ENCODE assay signal across 9 mouse cellular contexts in genomic region chr5:134951053-134951884, GRCm38 (mm10). TPM values are rescaled to one million over a fixed set of nuclear protein-coding genes. Genes with fewer than 3 reads are reported as not detected.
DNase-seq lines count a peak whose midpoint lies in the region; ATAC-seq and TF ChIP-seq lines count a peak whose summit lies in the region.
"Had no signal": no experiment of that assay in that cellular context is flagged by ENCODE, and none has a peak within 500 bp of the region (broad histone marks: within the 10 kb centered on the region; RNA-seq: fewer than 3 reads in every experiment).

No protein-coding gene starts in this region.

- no peaks in the 10 kb centered on the region for H3K79me2 ChIP-seq in CH12.LX (replicated peaks; ENCODE audit: control insufficient read depth, extremely low read depth, insufficient read depth, poor library complexity, severe bottlenecking)

- no peak overlapping the region for H3K4me3 ChIP-seq in CH12.LX (replicated peaks in 1 of 3; ENCODE audit: low read depth in 2 of 3, low read length in 2 of 3, poor library complexity in 1 of 3)
- no peak overlapping the region for H3K4me3 ChIP-seq in embryonic facial prominence, embryonic 12.5 days
- H3K4me3 ChIP-seq in hindbrain, postnatal 0 days (ENCODE audit: low read length): no peak overlapping the region
- H3K4me3 ChIP-seq in forebrain, embryonic 12.5 days (replicated peaks): no peak overlapping the region

- 29% methylated on average over 19 of the region's 19 CpGs for WGBS in embryonic facial prominence, embryonic 12.5 days
- WGBS in hindbrain, postnatal 0 days: 52% methylated on average over 19 of the region's 19 CpGs
- 56% methylated on average over 19 of the region's 19 CpGs for WGBS in forebrain, embryonic 12.5 days

- no peak for TF ChIP-seq EP300 in CH12.LX (IDR thresholded peaks at IDR 0.05; ENCODE audit: low read length)

- TF ChIP-seq POLR2A in CH12.LX (IDR thresholded peaks at IDR 0.05; ENCODE audit: low read depth, low read length): peak; percentile 24; the same call in 1 of the 2 replicates

- DNase-seq in CH12.LX (ENCODE audit: extremely low read depth): peak; percentile 39
- DNase-seq in kidney, postnatal 10 days: peak; percentile 51
- DNase-seq in lung, postnatal 14 days: peak; percentile 62
- no peak for DNase-seq in retina, embryonic 14.5 days (ENCODE audit: low spot score)
- DNase-seq in hindbrain, postnatal 0 days (ENCODE audit: low spot score): no peak
- DNase-seq in frontal cortex, postnatal 14 days (ENCODE audit: low spot score in 2 of 2): no peak

- no peak for TF ChIP-seq RAD21 in CH12.LX (IDR thresholded peaks at IDR 0.05; ENCODE audit: low read depth, low read length)

- peak overlapping the region; percentile 43 for H3K27ac ChIP-seq in CH12.LX (ENCODE audit: insufficient read depth, low read depth)
- 0 out of 2 replicates have a peak overlapping the region, but pooled peaks have one; percentile 42 for H3K27ac ChIP-seq in embryonic facial prominence, embryonic 12.5 days
- H3K27ac ChIP-seq in hindbrain, postnatal 0 days: no peak overlapping the region
- no peak overlapping the region for H3K27ac ChIP-seq in forebrain, embryonic 12.5 days

- H3K4me2 ChIP-seq in CH12.LX (ENCODE audit: insufficient read depth, low read depth, poor library complexity, severe bottlenecking): peak overlapping the region; percentile 58
- no peak overlapping the region for H3K4me2 ChIP-seq in embryonic facial prominence, embryonic 12.5 days (replicated peaks)
- no peak overlapping the region for H3K4me2 ChIP-seq in hindbrain, postnatal 0 days (ENCODE audit: low read depth, low read length)
- H3K4me2 ChIP-seq in forebrain, embryonic 12.5 days: no peak overlapping the region

- H3K27me3 ChIP-seq in CH12.LX (replicated peaks): peaks cover 2% of the 10 kb centered on the region
- H3K27me3 ChIP-seq in embryonic facial prominence, embryonic 12.5 days: peaks cover 29% of the 10 kb centered on the region
- no peaks in the 10 kb centered on the region for H3K27me3 ChIP-seq in hindbrain, postnatal 0 days (ENCODE audit: insufficient read depth, low read length)
- H3K27me3 ChIP-seq in forebrain, embryonic 12.5 days: peaks cover 26% of the 10 kb centered on the region

- H3K9me3 ChIP-seq in CH12.LX (replicated peaks; ENCODE audit: low read length): no peaks in the 10 kb centered on the region
- no peaks in the 10 kb centered on the region for H3K9me3 ChIP-seq in embryonic facial prominence, embryonic 12.5 days
- H3K9me3 ChIP-seq in hindbrain, postnatal 0 days (ENCODE audit: low read length): no peaks in the 10 kb centered on the region
- H3K9me3 ChIP-seq in forebrain, embryonic 12.5 days: no peaks in the 10 kb centered on the region

- 0 out of 2 replicates have a peak overlapping the region, but pooled peaks have one; percentile 8 for H3K9ac ChIP-seq in CH12.LX (ENCODE audit: insufficient read depth, low read depth)
- H3K9ac ChIP-seq in embryonic facial prominence, embryonic 12.5 days: no peak overlapping the region
- H3K9ac ChIP-seq in hindbrain, postnatal 0 days (replicated peaks; ENCODE audit: low read length): no peak overlapping the region
- H3K9ac ChIP-seq in forebrain, embryonic 12.5 days: no peak overlapping the region

- ATAC-seq in embryonic facial prominence, embryonic 12.5 days (ENCODE audit: insufficient number of reproducible peaks, insufficient read depth, low FRiP score, low TSS enrichment): no peak
- no peak for ATAC-seq in hindbrain, postnatal 0 days
- ATAC-seq in forebrain, embryonic 12.5 days (ENCODE audit: low FRiP score): no peak

- H3K36me3 ChIP-seq in CH12.LX (replicated peaks in 1 of 2; ENCODE audit: control insufficient read depth in 1 of 2, insufficient read depth in 1 of 2, low read length in 1 of 2): no peaks in the 10 kb centered on the region
- H3K36me3 ChIP-seq in embryonic facial prominence, embryonic 12.5 days: no peaks in the 10 kb centered on the region
- H3K36me3 ChIP-seq in hindbrain, postnatal 0 days (ENCODE audit: insufficient read depth, low read length): no peaks in the 10 kb centered on the region
- H3K36me3 ChIP-seq in forebrain, embryonic 12.5 days (replicated peaks): no peaks in the 10 kb centered on the region

- dilution Hi-C loops in CH12.LX (cut with MboI; ENCODE audit: extremely low pct_ligation_motif_present, extremely low pct_unique_long_range_greater_than_20kb, low sequenced_read_pairs): no loop called here

- H3K4me1 ChIP-seq in CH12.LX (ENCODE audit: control insufficient read depth in 1 of 2, insufficient read depth in 2 of 2): peaks cover 20 to 33% of the 10 kb centered on the region in 2 experiments
- H3K4me1 ChIP-seq in embryonic facial prominence, embryonic 12.5 days: peaks cover 13% of the 10 kb centered on the region
- no peaks in the 10 kb centered on the region for H3K4me1 ChIP-seq in hindbrain, postnatal 0 days (ENCODE audit: insufficient read depth, low read length)
- H3K4me1 ChIP-seq in forebrain, embryonic 12.5 days: peaks cover 7% of the 10 kb centered on the region

- no peak for TF ChIP-seq CTCF in CH12.LX (conservative IDR thresholded peaks at IDR 0.05 in 1 of 2, IDR thresholded peaks at IDR 0.05 in 1 of 2; ENCODE audit: low read depth in 2 of 2, low read length in 2 of 2)
- no peak for TF ChIP-seq CTCF in hindbrain, postnatal 0 days (IDR thresholded peaks at IDR 0.05; ENCODE audit: low read depth)

- in situ Hi-C loops in CH12.LX (cut with MboI; ENCODE audit: low pct_ligation_motif_present, low pct_unique_long_range_greater_than_20kb, low sequenced_read_pairs): no loop called here

TF ChIP-seq in CH12.LX, 34 proteins besides CTCF, POLR2A, EP300 and RAD21 (continues in another document):
- TF ChIP-seq ELF1 (IDR thresholded peaks at IDR 0.05; ENCODE audit: low read depth, low read length): peak; percentile 32; the same call in 1 of the 2 replicates
- TF ChIP-seq MEF2A (IDR thresholded peaks at IDR 0.05; ENCODE audit: borderline replicate concordance, low read depth, low read length): no peak
- no peak for TF ChIP-seq NRF1 (IDR thresholded peaks at IDR 0.05; ENCODE audit: low read depth, low read length)
- no peak for TF ChIP-seq CHD1 (IDR thresholded peaks at IDR 0.05; ENCODE audit: low read depth, low read length)
- TF ChIP-seq E2F4 (IDR thresholded peaks at IDR 0.05; ENCODE audit: insufficient replicate concordance, low read depth, low read length): no peak
- 0 out of 2 replicates have a peak, but pooled peaks have one; percentile 22 for TF ChIP-seq TBP (conservative IDR thresholded peaks at IDR 0.05; ENCODE audit: low read depth, low read length)
- no peak for TF ChIP-seq NELFE (IDR thresholded peaks at IDR 0.05; ENCODE audit: low read depth, low read length)
- no peak; the same call in 1 of the 2 replicates for TF ChIP-seq ETS1 (conservative IDR thresholded peaks at IDR 0.05; ENCODE audit: low read depth, low read length)
- no peak for TF ChIP-seq USF2 (conservative IDR thresholded peaks at IDR 0.05; ENCODE audit: low read depth, low read length)
- TF ChIP-seq ZKSCAN1 (IDR thresholded peaks at IDR 0.05; ENCODE audit: borderline replicate concordance, low read depth, low read length): peak; percentile 83
- TF ChIP-seq KAT2A (IDR thresholded peaks at IDR 0.05; ENCODE audit: insufficient replicate concordance, low read length): no peak
- 0 out of 2 replicates have a peak, but pooled peaks have one; percentile 13 for TF ChIP-seq SIN3A (IDR thresholded peaks at IDR 0.05; ENCODE audit: low read length)

RNA-seq across cellular contexts. Expression of gene Cldn4, which starts 4.5 kb away (rescaled TPM):
- total RNA-seq in CH12.LX (2012; rRNA removed): 0.08 TPM in 1 of 2 replicates, not detected in the other
- 0.16 and 0.51 TPM in 2 replicates for total RNA-seq in CH12.LX (2014; rRNA removed)
- polyA plus RNA-seq in CH12.LX (2012; ENCODE audit: insufficient read length, low read depth): 0.17 and 0.31 TPM in 2 replicates
- 11.8 and 14.6 TPM in 2 replicates for polyA plus RNA-seq in embryonic facial prominence, embryonic 12.5 days (2016; fragmentation: Nextera tagmentation; extraction: Ambion mirVana)
- not detected in 2 replicates for total RNA-seq in hindbrain, postnatal 0 days (2014; rRNA removed)
- not detected in 2 replicates for polyA plus RNA-seq in hindbrain, postnatal 0 days (2015; fragmentation: Nextera tagmentation; extraction: Ambion mirVana)
- 2.0 and 2.8 TPM in 2 replicates for polyA plus RNA-seq in forebrain, embryonic 12.5 days (2016; fragmentation: Nextera tagmentation; extraction: Ambion mirVana)

RNA-seq across cellular contexts. Expression of gene Mettl27, which starts 19.1 kb away (rescaled TPM):
- 1.7 and 1.9 TPM in 2 replicates for total RNA-seq in CH12.LX (2012; rRNA removed)
- 0.93 and 1.3 TPM in 2 replicates for total RNA-seq in CH12.LX (2014; rRNA removed)
- polyA plus RNA-seq in CH12.LX (2012; ENCODE audit: insufficient read length, low read depth): 0.30 and 0.73 TPM in 2 replicates
- 21.7 and 21.8 TPM in 2 replicates for polyA plus RNA-seq in embryonic facial prominence, embryonic 12.5 days (2016; fragmentation: Nextera tagmentation; extraction: Ambion mirVana)
- total RNA-seq in hindbrain, postnatal 0 days (2014; rRNA removed): 8.1 and 10.9 TPM in 2 replicates
- polyA plus RNA-seq in hindbrain, postnatal 0 days (2015; fragmentation: Nextera tagmentation; extraction: Ambion mirVana): 8.5 and 11.0 TPM in 2 replicates
- 7.7 and 8.8 TPM in 2 replicates for polyA plus RNA-seq in forebrain, embryonic 12.5 days (2016; fragmentation: Nextera tagmentation; extraction: Ambion mirVana)

RNA-seq across cellular contexts. Expression of gene Cldn3, which starts 34.7 kb away (rescaled TPM):
- total RNA-seq in CH12.LX (2012; rRNA removed) (not detected in 2 replicates), CH12.LX (2014; rRNA removed) (not detected in 2 replicates)
- not detected in 2 replicates for polyA plus RNA-seq in CH12.LX (2012; ENCODE audit: insufficient read length, low read depth)
- polyA plus RNA-seq in embryonic facial prominence, embryonic 12.5 days (2016; fragmentation: Nextera tagmentation; extraction: Ambion mirVana): 14.8 and 20.5 TPM in 2 replicates
- 3.6 and 10.5 TPM in 2 replicates for total RNA-seq in hindbrain, postnatal 0 days (2014; rRNA removed)
- polyA plus RNA-seq in hindbrain, postnatal 0 days (2015; fragmentation: Nextera tagmentation; extraction: Ambion mirVana): 4.7 and 5.9 TPM in 2 replicates
- polyA plus RNA-seq in forebrain, embryonic 12.5 days (2016; fragmentation: Nextera tagmentation; extraction: Ambion mirVana): 6.3 and 7.6 TPM in 2 replicates
- total RNA-seq: neutrophil, adult 5-6 weeks had no signal

RNA-seq across cellular contexts. Expression of gene Cldn13, which starts 35.9 kb away (rescaled TPM):
- total RNA-seq in CH12.LX (2012; rRNA removed) (not detected in 2 replicates), CH12.LX (2014; rRNA removed) (not detected in 2 replicates)
- not detected in 2 replicates for polyA plus RNA-seq in CH12.LX (2012; ENCODE audit: insufficient read length, low read depth)
- polyA plus RNA-seq in embryonic facial prominence, embryonic 12.5 days (2016; fragmentation: Nextera tagmentation; extraction: Ambion mirVana): 2.4 and 2.9 TPM in 2 replicates
- total RNA-seq in hindbrain, postnatal 0 days (2014; rRNA removed): not detected in 2 replicates
- not detected in 2 replicates for polyA plus RNA-seq in hindbrain, postnatal 0 days (2015; fragmentation: Nextera tagmentation; extraction: Ambion mirVana)
- 1.1 and 2.0 TPM in 2 replicates for polyA plus RNA-seq in forebrain, embryonic 12.5 days (2016; fragmentation: Nextera tagmentation; extraction: Ambion mirVana)
- total RNA-seq: neutrophil, adult 5-6 weeks had no signal

RNA-seq across cellular contexts. Expression of gene Tmem270, which starts 44.7 kb away (rescaled TPM):
- total RNA-seq in CH12.LX (2012; rRNA removed): not detected in 2 replicates
- total RNA-seq in CH12.LX (2014; rRNA removed): not detected in 2 replicates
- not detected in 2 replicates for polyA plus RNA-seq in CH12.LX (2012; ENCODE audit: insufficient read length, low read depth)
- not detected in 2 replicates for polyA plus RNA-seq in embryonic facial prominence, embryonic 12.5 days (2016; fragmentation: Nextera tagmentation; extraction: Ambion mirVana)
- total RNA-seq in hindbrain, postnatal 0 days (2014; rRNA removed): not detected in 2 replicates
- polyA plus RNA-seq in hindbrain, postnatal 0 days (2015; fragmentation: Nextera tagmentation; extraction: Ambion mirVana): not detected in 2 replicates
- not detected in 2 replicates for polyA plus RNA-seq in forebrain, embryonic 12.5 days (2016; fragmentation: Nextera tagmentation; extraction: Ambion mirVana)
- total RNA-seq: neutrophil, adult 5-6 weeks had no signal

Comparison
In these comparisons a context has a peak if more than half of its experiments do, and no peak if none do; other contexts are left out.
1. DNase-seq: peak in CH12.LX (single experiment), kidney, postnatal 10 days (single experiment) and lung, postnatal 14 days (single experiment); none in retina, embryonic 14.5 days (single experiment), hindbrain, postnatal 0 days (single experiment) and frontal cortex, postnatal 14 days (0 of 2).
2. H3K27ac ChIP-seq: peak in CH12.LX (single experiment) and embryonic facial prominence, embryonic 12.5 days (single experiment); none in hindbrain, postnatal 0 days (single experiment) and forebrain, embryonic 12.5 days (single experiment).